Mouse (Mus musculus): ENCODE measurements around the gene Smad9.
A peak's percentile ranks its signal among the peaks of the same experiment; 100 is the strongest.

- TF ChIP-seq POLR2A (IDR thresholded peaks at IDR 0.05; ENCODE audit: insufficient read length, low read depth): peak; percentile 94
- no peak for TF ChIP-seq USF1 (IDR thresholded peaks at IDR 0.05; ENCODE audit: low read depth)
- TF ChIP-seq TCF12 (IDR thresholded peaks at IDR 0.05; ENCODE audit: insufficient read depth, poor library complexity, severe bottlenecking): no peak
Observed at GRCm38 (mm10) chr3:54735247-54736046, 19.9 kb upstream of the Smad9 start, which contains the start of the genes Exosc8 and Alg5.
